Mouse (Mus musculus) heart, postnatal 0 days (tissue): Measurements from ENCODE around the gene Carmil2.

Experiments
- CTCF ChIP-seq: IDR thresholded peaks from 2 replicates; pipeline ENCODE4 v1.5.1; 2016; ENCODE audit warnings: antibody characterized with exemption, control low read depth, low read depth
- EP300 ChIP-seq: IDR thresholded peaks from 2 replicates; pipeline ENCODE4 v1.6.1; 2016; ENCODE audit warnings: antibody characterized with exemption, low read depth

DNA sequence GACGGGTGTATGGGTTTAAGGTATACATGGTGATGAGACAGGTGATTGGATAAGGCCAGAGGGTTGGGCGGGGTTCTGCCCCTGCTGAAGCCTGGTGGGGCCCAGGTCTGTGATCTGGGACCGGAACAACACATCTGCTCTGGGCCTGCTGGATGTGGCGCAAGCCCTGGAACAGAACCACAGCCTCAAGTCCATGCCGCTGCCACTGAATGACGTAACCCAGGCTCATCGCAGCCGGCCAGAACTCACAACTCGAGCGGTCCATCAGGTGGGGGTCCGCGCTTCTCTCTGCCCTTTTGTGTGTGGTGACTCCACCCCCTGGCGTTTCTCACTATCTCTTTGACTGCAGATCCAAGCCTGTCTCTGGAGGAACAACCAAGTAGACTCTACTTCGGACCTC, 4.9 kb downstream of the Carmil2 start:
- TF ChIP-seq CTCF (no peak), EP300 (no peak)
